Mouse (Mus musculus) MEL-GATA-1-ER (cell line): ENCODE data around the gene Pcsk5.

Experiments
- DNase-seq: peaks from one replicate; pipeline ENCODE4 v3.0.0-alpha.2; 2012; ENCODE audit warnings: low read depth; ENCODE audit errors: extremely low read depth

Gene Pcsk5

DNA sequence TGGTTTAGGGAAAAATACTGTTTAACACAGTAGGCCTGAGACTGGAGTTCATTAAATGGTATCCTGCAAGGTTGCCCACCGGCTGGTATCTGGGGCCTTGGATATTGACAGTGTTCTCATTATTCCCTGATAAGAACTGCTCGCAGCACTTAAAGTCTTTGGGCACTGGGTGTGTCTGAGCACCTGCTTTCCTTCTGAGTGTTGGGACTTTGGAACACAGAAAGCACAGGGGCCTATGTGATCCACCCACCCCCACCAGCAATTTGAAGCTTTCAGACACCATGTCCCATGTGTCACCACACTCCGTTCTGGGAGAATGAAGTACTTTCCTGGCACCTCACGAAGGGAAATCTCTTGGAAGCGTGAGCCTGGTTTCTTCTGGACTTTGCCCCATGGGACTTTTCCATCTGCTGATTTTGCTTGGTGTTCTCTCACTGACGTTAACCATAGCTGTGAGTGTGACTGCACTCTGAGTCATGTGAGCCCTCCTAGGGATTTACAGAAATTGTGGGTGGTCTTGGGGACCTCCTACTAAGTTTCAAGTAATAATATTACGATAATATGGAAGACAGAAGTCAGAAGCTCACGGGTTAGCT lies 92.9 kb downstream of the Pcsk5 start:
- no peak for DNase-seq

DNA sequence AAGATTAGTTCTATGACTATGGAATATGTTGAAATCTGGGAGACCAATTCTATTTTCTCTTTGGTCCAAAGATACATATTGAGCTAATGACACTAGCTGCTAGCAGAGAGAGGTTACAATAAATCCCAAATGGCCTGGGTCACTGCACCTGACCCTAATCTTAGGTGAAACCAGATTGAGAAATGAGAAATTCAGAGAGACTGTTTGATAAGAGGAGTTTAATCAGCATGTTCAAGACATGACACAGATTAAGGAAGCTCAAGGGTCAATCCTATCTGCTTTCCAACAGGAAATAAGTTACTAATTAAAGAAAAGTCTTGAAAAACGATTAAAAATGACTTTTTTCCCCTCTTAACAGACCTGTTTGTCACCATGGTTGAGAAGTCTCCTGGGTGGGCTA lies 96.0 kb downstream of the Pcsk5 start:
- DNase-seq, result no peak

DNA sequence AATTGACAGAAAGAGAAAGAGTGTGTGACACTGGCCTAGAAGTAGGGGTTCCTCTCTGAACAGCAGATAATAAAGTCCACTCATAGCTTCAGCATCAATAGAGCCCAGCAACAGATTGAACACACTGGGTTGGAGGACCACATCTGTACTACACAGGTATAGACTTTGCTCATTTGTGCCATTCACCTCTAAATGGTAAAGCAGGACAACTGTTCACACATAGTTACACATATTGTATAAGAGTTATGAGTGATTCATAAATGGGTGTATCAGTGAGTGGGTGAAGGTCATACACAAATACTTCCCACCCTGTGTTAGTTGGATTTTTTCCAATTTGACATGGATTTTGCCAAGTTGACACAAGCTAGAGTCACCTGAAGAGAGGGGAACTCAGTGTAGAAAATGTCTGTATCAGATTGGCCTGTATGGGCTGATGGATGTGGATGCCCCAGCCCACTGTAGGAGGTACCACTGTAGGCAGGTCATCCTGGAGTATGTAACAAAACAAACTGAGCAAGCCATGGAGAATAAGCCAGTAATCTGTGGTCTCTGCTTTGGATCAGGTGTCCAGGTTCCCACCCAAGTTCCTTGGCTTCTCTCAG lies 104.7 kb downstream of the Pcsk5 start:
- DNase-seq, result no peak

DNA sequence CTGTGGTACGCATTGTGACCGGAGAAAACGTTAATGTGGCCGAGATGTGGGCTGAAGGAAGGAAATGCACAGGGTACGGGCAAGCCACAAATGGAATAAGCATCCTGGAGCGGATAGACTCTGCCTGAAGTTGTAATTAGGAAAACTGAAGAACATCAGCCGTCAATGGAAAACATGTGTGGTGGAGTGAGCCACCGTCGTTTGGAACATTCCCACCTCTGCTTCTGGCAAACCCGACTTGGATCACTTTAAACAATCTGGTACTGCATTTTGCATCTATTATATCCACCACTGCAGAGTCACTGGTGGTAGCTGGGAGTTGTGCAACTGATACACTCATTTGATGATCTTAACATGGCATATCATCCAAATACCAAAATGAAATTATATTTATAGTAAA lies 120.4 kb downstream of the Pcsk5 start:
- DNase-seq, result no peak

DNA sequence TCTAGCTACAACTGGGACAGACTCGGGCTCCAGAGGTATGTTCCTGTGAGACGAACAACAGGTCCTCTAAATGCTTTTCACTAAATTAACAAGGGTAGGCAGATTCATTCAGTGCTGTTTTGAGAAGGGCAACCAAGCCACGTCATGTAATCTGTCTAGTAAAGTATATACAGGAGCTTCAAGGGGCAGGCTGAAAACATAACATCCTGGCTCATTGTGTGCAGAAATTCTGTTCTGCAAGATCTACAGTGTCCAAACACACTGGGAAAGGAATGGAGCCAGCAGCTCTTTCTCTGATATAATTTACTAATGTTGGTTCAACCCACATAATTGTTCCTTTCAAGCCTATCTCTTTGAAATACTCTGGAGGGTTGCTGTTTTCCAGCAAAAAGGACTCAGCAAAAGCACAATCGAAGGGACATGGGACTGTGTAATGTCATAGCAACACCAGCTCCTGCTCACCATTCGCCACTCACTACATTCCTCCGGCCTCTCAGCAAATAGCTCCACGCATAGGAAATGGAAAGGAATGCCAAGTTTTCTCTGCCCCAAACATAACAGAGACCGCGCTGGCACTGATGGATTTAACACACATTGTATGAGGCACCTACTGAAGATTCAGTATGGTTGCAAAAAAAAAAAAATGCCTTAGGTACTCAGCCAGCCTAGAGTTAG lies 122.0 kb downstream of the Pcsk5 start:
- DNase-seq, result no peak

DNA sequence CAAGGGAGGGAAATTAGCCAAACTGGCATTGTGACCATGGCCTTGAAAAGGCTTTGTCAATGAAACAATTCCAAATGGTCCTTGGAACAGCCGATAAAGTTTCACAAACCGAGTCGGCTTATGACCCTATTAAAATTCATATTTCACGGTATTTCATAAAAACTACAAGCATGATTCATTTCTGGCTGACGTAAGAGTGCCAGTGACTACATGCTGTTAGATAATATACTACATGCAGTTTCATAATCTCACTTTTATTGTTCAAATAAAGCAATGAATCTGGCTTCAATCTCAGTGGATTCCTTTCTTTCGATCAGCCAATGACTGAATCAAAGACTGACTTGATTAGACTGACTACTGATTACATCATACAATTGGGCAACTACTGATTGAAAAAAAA lies 145.8 kb downstream of the Pcsk5 start:
- DNase-seq, result no peak

- DNase-seq, result no peak
Measured at GRCm38 (mm10) chr19:17678371-17678770, 159.1 kb downstream of the Pcsk5 start.

- DNase-seq, result no peak
Measured at GRCm38 (mm10) chr19:17662676-17663075, 174.8 kb downstream of the Pcsk5 start.

DNA sequence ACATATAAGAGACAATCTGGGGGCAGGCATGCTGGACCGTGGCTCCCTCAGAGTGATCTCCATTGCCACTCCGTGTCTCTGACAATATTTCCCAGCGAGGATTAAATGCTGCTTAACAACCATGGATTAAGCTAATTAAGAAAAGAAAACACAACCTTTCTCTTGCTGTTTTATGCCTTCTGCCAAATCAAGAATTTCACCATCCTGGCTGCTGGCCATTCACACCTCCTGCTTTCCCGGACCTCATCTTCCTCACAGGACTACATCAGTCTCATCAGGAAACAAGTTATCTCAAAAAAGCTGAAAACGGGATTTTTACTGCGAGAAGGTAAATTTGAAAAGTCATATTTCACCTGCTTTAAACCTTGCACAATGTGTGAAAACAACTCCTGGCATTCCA lies 175.2 kb downstream of the Pcsk5 start:
- DNase-seq, result no peak

GRCm38 (mm10) chr19:17659321-17659720 lies 178.1 kb downstream of the Pcsk5 start:
- DNase-seq, result no peak

DNA sequence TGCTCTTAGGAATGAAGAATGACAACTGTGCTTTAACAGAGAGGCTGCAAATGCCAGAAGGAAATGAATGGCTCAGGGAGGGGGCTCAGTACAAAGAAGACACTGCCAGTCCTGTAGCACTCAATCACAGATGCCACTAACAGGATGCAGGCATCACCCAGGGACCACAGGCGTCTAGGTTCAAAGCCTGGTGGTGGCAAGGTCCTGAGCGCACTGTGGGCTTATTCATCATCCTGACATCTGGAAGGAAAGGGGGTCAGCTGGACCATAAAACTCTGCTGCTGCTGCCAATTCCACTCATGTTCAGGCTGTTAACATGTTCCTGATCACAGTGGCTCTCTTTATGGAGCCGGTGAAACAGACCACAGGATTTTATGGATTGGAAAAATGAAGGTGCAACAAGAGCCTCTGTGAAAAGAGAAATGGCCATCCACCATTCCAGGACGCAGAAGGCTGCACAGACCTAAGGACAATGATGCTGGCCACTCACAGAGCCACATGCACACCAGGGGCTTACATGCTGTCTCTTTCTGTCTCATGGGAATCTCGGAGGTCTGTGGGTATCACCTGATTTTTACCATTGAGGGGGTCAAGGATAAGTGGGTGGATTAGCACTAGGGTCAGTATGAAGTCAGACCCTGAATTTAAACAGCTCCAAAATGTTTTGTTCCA lies 186.5 kb downstream of the Pcsk5 start:
- DNase-seq, result no peak

DNA sequence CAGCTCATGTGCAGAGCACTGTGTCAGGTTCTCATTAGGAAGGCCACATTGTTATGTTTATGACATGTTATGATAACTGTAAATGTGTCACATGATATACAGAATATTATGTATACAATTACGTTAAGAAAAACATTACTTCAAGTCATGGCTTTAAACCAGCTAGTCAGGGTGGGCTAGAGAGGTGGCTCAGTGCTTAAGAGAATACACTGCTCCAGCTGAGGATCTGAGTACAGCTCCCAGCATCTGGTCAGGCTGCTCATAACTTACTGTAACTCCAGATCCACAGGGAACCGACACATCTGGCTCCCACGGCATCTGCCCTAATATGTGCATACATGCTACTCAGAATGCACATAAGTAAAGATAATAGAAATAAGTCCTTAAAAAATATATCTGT lies 187.5 kb downstream of the Pcsk5 start:
- no peak for DNase-seq

DNA sequence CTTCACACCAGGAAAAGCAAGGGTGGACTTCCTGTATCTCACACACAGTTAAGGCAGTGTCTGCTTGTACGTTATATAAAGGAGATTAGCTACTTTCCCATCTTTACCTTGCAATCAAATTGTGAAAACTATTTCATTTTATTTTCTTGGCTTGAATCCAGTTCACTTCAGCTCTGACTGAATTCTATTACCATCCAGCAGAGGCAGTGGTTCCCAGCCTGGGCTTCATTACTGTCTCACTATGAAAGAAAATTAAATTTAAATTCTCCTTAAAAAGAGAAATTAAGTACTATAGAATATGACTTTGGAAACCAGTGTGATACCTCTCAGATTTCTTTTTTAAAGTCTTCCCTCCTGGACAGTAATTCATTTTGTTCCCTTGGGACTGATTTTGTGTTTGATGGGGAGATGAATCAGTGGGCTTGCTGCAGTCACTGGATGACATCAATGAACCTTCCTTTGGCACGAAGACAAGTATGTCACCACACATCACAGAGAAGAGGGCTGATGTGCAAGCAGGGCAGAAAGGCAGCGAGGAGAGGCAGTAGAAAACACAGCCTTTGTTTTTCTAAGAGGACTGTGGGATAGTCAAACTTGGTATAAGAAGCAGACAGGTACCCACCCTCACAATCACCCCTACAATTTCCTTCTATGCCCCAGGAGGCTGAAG lies 194.2 kb downstream of the Pcsk5 start:
- DNase-seq, result no peak

- no peak for DNase-seq
Measured at GRCm38 (mm10) chr19:17635984-17636383, 201.4 kb downstream of the Pcsk5 start.

GRCm38 (mm10) chr19:17615646-17616045 lies 221.8 kb downstream of the Pcsk5 start:
- no peak for DNase-seq

- DNase-seq, result no peak
Measured at GRCm38 (mm10) chr19:17606510-17606909, 230.9 kb downstream of the Pcsk5 start.

GRCm38 (mm10) chr19:17606093-17606492 lies 231.3 kb downstream of the Pcsk5 start:
- no peak for DNase-seq

DNA sequence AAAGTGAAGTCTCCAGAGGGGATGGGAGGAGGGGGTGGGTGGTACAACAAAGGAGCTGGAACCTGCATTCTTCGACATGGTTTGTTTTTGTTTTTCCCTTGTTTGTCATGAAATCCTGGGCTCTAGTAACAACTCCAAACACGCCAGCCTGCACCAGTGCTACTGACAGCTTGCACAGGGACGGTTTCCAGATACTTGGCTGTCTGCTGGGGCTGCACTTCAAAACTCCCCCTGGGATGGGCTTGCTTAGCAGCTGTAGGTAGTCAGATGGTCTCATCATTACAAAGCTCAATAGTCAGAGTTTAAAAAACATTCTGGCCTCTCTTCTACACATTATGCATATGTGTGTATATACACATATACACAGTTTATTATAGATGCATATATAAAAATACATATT lies 234.1 kb downstream of the Pcsk5 start:
- DNase-seq, result no peak

GRCm38 (mm10) chr19:17600347-17600746 lies 237.1 kb downstream of the Pcsk5 start:
- DNase-seq, result no peak

GRCm38 (mm10) chr19:17592790-17593189 lies 244.6 kb downstream of the Pcsk5 start:
- no peak for DNase-seq

DNA sequence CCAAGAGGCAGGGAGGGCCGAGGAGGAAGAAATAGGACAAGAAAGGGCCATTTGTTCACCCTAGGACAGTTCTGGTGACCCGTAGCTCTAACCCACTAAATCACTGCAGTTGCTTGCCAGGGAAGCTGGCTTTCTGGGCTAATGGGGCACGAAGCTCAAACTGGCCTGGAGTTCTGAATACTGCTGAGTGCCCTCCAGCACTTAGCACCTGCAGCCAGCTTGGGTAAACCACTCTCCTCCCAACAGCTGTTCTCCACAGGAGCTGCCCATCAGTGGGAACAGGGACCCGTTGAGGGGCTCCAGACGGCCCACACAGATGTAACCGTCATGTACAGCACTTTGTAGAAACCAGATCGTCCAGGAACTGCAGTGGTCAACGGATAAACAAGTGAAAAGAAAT lies 246.1 kb downstream of the Pcsk5 start:
- DNase-seq, result no peak

DNA sequence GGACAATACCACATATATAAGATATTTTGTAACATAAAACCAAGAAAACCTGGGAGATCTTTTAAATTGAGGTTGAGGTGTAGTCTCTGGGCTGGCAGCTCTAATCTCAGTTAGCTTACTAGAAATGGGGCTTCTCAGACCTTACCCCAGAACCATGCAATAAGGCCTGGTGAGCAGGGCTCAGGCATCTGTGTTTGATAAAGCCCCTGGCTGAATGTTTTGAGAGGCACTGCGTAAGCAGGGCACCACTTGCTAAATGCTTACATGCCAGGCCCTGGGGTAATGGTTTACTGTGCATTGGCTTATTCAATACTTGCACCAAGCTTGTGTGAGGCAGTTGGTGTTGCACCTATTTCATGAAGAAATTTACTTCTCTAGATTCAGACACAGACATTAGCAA lies 247.1 kb downstream of the Pcsk5 start:
- DNase-seq, result no peak
